In the genomic region with DNA sequence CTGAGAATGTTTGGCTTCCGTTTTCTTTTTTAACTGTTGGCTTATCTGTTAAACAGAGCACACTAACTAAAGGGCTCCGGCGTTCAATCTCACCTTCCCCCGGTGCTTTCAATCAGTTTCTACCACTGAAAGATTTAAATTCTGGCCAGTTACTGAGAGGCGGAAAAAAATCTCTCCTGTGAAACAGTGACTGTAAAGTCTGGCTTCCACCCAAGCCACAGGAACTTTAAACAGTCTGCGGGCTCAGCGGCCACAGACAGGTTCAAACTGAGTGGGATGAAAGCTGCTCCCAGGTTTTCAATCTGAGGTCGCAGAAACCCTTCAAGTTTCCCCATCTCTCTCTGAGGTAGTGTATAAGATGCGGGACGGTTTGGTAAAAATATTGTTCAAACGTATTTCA, we compare ENCODE assay signal across 12 mouse cellular contexts.
DNase-seq lines count a peak whose midpoint lies in the region.
"Had no signal": no experiment of that assay in that cellular context is flagged by ENCODE, and none has a peak within 500 bp of the region (broad histone marks: within the 10 kb centered on the region; RNA-seq: fewer than 3 reads in every experiment).

No protein-coding gene starts in this region.

- peak; percentile 1 for DNase-seq in kidney, postnatal 14 days
- no peak for DNase-seq in kidney, adult 11 months
- peak; percentile 76 for DNase-seq in 3T3-L1 (ENCODE audit: low read depth, low spot score)
- peak; percentile 13 for DNase-seq in NIH3T3 (ENCODE audit: low read depth)
- DNase-seq in lung, postnatal 10 days, result peak; percentile 2
- no peak for DNase-seq in gastrocnemius, postnatal 25 days
- no peak for DNase-seq in embryo, embryonic 11 days
- DNase-seq in spleen, adult 18-20 months, result no peak
- DNase-seq: cerebellum, adult 8-10 months; liver; midbrain, embryonic 14.5 days; right cerebral cortex, adult 18-20 months had no signal

Comparison
In these comparisons a context has a peak if more than half of its experiments do, and no peak if none do; other contexts are left out.
1. DNase-seq: peak in kidney, postnatal 14 days (single experiment), 3T3-L1 (single experiment), NIH3T3 (single experiment) and lung, postnatal 10 days (single experiment); none in kidney, adult 11 months (single experiment), gastrocnemius, postnatal 25 days (single experiment), embryo, embryonic 11 days (single experiment) and spleen, adult 18-20 months (0 of 2).